Mouse (Mus musculus) lung, adult 2 months (tissue): ENCODE results near the gene Arhgap8.
A peak's percentile ranks its signal among the peaks of the same experiment; 100 is the strongest.

ENCODE experiments used
- CTCF ChIP-seq: fragments of 200-500 bp; IDR thresholded peaks from 2 replicates; pipeline ENCODE4 v1.5.1; 2011; ENCODE audit warnings: mild to moderate bottlenecking, low read length, control low read depth; ENCODE audit not compliant: insufficient read depth
- POLR2A ChIP-seq: fragments of 200-500 bp; IDR thresholded peaks from 2 replicates; pipeline ENCODE4 v1.6.1; 2011; ENCODE audit warnings: low read depth, mild to moderate bottlenecking, control low read depth, low read length, borderline replicate concordance; ENCODE audit errors: extremely low read depth

GRCm38 (mm10) chr15:84701947-84702346 is 17.9 kb upstream of the Arhgap8 start:
- TF ChIP-seq CTCF = peak; percentile 67
- TF ChIP-seq POLR2A = no peak
